Mouse (Mus musculus) CH12.LX (cell line): ENCODE results near the gene Fbln1. TPM values are rescaled to one million over a fixed set of nuclear protein-coding genes. Genes with fewer than 3 reads are reported as not detected.
A peak's percentile ranks its signal among the peaks of the same experiment; 100 is the strongest.

Experiments
- DNase-seq: peaks from one replicate; pipeline ENCODE4 v3.0.0-alpha.2; 2013; ENCODE audit errors: extremely low read depth
- H3K27ac ChIP-seq: 2 replicates; pipeline ENCODE4 v1.5.1; 2012; ENCODE audit warnings: low read depth, mild to moderate bottlenecking, control low read depth, moderate library complexity; ENCODE audit not compliant: insufficient read depth
- H3K27me3 ChIP-seq: replicated peaks from 2 replicates; pipeline ENCODE3; 2012; ENCODE audit warnings: inconsistent platforms
- H3K36me3 ChIP-seq, 2 experiments: replicated peaks in 1 of 2; 2 replicates each; pipeline versions ENCODE3 to v1.6.1; 2012; ENCODE audit warnings: inconsistent platforms in 1 of 2, low read length in 1 of 2, mild to moderate bottlenecking in 1 of 2, mixed read lengths in 1 of 2, moderate library complexity in 1 of 2; ENCODE audit not compliant: control insufficient read depth in 1 of 2, insufficient read depth in 1 of 2
- H3K4me1 ChIP-seq, 2 experiments: 2 replicates each; pipeline ENCODE4 v1.6.1; 2012; ENCODE audit warnings: inconsistent platforms in 1 of 2, moderate library complexity in 1 of 2; ENCODE audit not compliant: insufficient read depth in 2 of 2, control insufficient read depth in 1 of 2
- H3K4me2 ChIP-seq: 2 replicates; pipeline ENCODE4 v1.6.1; 2012; ENCODE audit warnings: low read depth, mild to moderate bottlenecking, control low read depth; ENCODE audit not compliant: poor library complexity, insufficient read depth, severe bottlenecking
- H3K4me3 ChIP-seq, 3 experiments: fragments of 150-350 bp in 1 of 3; sonication (generic) in 1 of 3; replicated peaks in 1 of 3; 2 replicates each; pipeline versions ENCODE3 to v1.5.1; 2011 to 2012; ENCODE audit warnings: low read depth in 2 of 3, low read length in 2 of 3, mild to moderate bottlenecking in 2 of 3, moderate library complexity in 2 of 3, control low read depth in 1 of 3, improper control_type of control experiment in 1 of 3, inconsistent platforms in 1 of 3, mixed read lengths in 1 of 3; ENCODE audit not compliant: poor library complexity in 1 of 3
- H3K79me2 ChIP-seq: replicated peaks from 2 replicates; pipeline ENCODE4 v1.6.1; 2012; ENCODE audit warnings: mild to moderate bottlenecking, moderate library complexity; ENCODE audit not compliant: control insufficient read depth, poor library complexity, insufficient read depth, severe bottlenecking; ENCODE audit errors: extremely low read depth
- H3K9ac ChIP-seq: 2 replicates; pipeline ENCODE4 v1.6.1; 2012; ENCODE audit warnings: low read depth, mild to moderate bottlenecking, control low read depth, moderate library complexity; ENCODE audit not compliant: insufficient read depth
- H3K9me3 ChIP-seq: replicated peaks from 2 replicates; pipeline ENCODE3; 2012; ENCODE audit warnings: low read length, inconsistent platforms, mixed read lengths
- BHLHE40 ChIP-seq: IDR thresholded peaks from 2 replicates; pipeline ENCODE4 v1.6.1; 2011; ENCODE audit warnings: mild to moderate bottlenecking, low read depth, low read length, improper control_type of control experiment
- CHD1 ChIP-seq: IDR thresholded peaks from 2 replicates; pipeline ENCODE4 v1.6.1; 2012; ENCODE audit warnings: low read depth, low read length, improper control_type of control experiment, inconsistent platforms
- CHD2 ChIP-seq: IDR thresholded peaks from 2 replicates; pipeline ENCODE4 v1.6.1; 2011; ENCODE audit warnings: low read length, improper control_type of control experiment
- CTCF ChIP-seq, 2 experiments: IDR thresholded peaks in 1 of 2; conservative IDR thresholded peaks in 1 of 2; 2 replicates each; pipeline ENCODE4 v1.5.1; 2011 to 2012; ENCODE audit warnings: low read depth in 2 of 2, low read length in 2 of 2, improper control_type of control experiment in 1 of 2, inconsistent platforms in 1 of 2, mild to moderate bottlenecking in 1 of 2, moderate library complexity in 1 of 2
- ELF1 ChIP-seq: IDR thresholded peaks from 2 replicates; pipeline ENCODE4 v1.6.1; 2014; ENCODE audit warnings: low read depth, mild to moderate bottlenecking, inconsistent platforms, low read length, improper control_type of control experiment
- EP300 ChIP-seq: IDR thresholded peaks from 2 replicates; pipeline ENCODE4 v1.6.1; 2011; ENCODE audit warnings: low read length, improper control_type of control experiment
- ETS1 ChIP-seq: conservative IDR thresholded peaks from 2 replicates; pipeline ENCODE4 v1.6.1; 2012; ENCODE audit warnings: low read depth, mild to moderate bottlenecking, inconsistent platforms, low read length, improper control_type of control experiment, moderate library complexity
- GABPA ChIP-seq: IDR thresholded peaks from 2 replicates; pipeline ENCODE4 v1.6.1; 2012; ENCODE audit warnings: low read depth, low read length, improper control_type of control experiment, inconsistent platforms; ENCODE audit not compliant: insufficient replicate concordance
- JUND ChIP-seq: conservative IDR thresholded peaks from 2 replicates; pipeline ENCODE4 v1.6.1; 2011; ENCODE audit warnings: low read depth, low read length, improper control_type of control experiment
- KAT2A ChIP-seq: IDR thresholded peaks from 2 replicates; pipeline ENCODE4 v1.6.1; 2012; ENCODE audit warnings: low read length, improper control_type of control experiment, inconsistent platforms; ENCODE audit not compliant: insufficient replicate concordance
- MAFK ChIP-seq: IDR thresholded peaks from 2 replicates; pipeline ENCODE4 v1.6.1; 2011; ENCODE audit warnings: low read length, improper control_type of control experiment; ENCODE audit not compliant: insufficient replicate concordance
- MAZ ChIP-seq: IDR thresholded peaks from 2 replicates; pipeline ENCODE4 v1.6.1; 2012; ENCODE audit warnings: low read depth, mild to moderate bottlenecking, inconsistent platforms, low read length, improper control_type of control experiment, moderate library complexity
- MEF2A ChIP-seq: IDR thresholded peaks from 2 replicates; pipeline ENCODE4 v1.6.1; 2014; ENCODE audit warnings: low read depth, mild to moderate bottlenecking, inconsistent platforms, low read length, improper control_type of control experiment, borderline replicate concordance
- MYC ChIP-seq: IDR thresholded peaks from 2 replicates; pipeline ENCODE4 v1.6.1; 2011; ENCODE audit warnings: low read depth, mild to moderate bottlenecking, improper control_type of control experiment, low read length
- POLR2AphosphoS2 ChIP-seq: IDR thresholded peaks from 2 replicates; pipeline ENCODE4 v1.6.1; 2011; ENCODE audit warnings: low read depth, low read length, improper control_type of control experiment
- RAD21 ChIP-seq: IDR thresholded peaks from 2 replicates; pipeline ENCODE4 v1.6.1; 2011; ENCODE audit warnings: low read depth, mild to moderate bottlenecking, low read length, improper control_type of control experiment, moderate library complexity
- RCOR1 ChIP-seq: conservative IDR thresholded peaks from 2 replicates; pipeline ENCODE4 v1.6.1; 2012; ENCODE audit warnings: low read depth, mild to moderate bottlenecking, inconsistent platforms, low read length, improper control_type of control experiment
- SMC3 ChIP-seq: IDR thresholded peaks from 2 replicates; pipeline ENCODE4 v1.6.1; 2011; ENCODE audit warnings: low read depth, low read length, improper control_type of control experiment
- TBP ChIP-seq: conservative IDR thresholded peaks from 2 replicates; pipeline ENCODE4 v1.6.1; 2011; ENCODE audit warnings: low read depth, low read length, improper control_type of control experiment
- UBTF ChIP-seq: IDR thresholded peaks from 2 replicates; pipeline ENCODE4 v1.6.1; 2012; ENCODE audit warnings: low read depth, mild to moderate bottlenecking, inconsistent platforms, low read length, improper control_type of control experiment, moderate library complexity
- USF2 ChIP-seq: conservative IDR thresholded peaks from 2 replicates; pipeline ENCODE4 v1.6.1; 2011; ENCODE audit warnings: low read depth, low read length, improper control_type of control experiment
- ZC3H11A ChIP-seq: IDR thresholded peaks from 2 replicates; pipeline ENCODE4 v1.6.1; 2012; ENCODE audit warnings: low read depth, mild to moderate bottlenecking, inconsistent platforms, low read length, improper control_type of control experiment
- ZKSCAN1 ChIP-seq: IDR thresholded peaks from 2 replicates; pipeline ENCODE4 v1.6.1; 2012; ENCODE audit warnings: low read depth, inconsistent platforms, low read length, improper control_type of control experiment, borderline replicate concordance
- ZMIZ1 ChIP-seq: IDR thresholded peaks from 2 replicates; pipeline ENCODE4 v1.6.1; 2012; ENCODE audit warnings: low read depth, mild to moderate bottlenecking, inconsistent platforms, low read length, improper control_type of control experiment
- ZNF384 ChIP-seq: IDR thresholded peaks from 2 replicates; pipeline ENCODE4 v1.6.1; 2012; ENCODE audit warnings: low read depth, low read length, improper control_type of control experiment, inconsistent platforms
- dilution Hi-C: fragments of 300-500 bp; cut with MboI; formaldehyde crosslinking; loops from 2 replicates; pipeline ENCODE4 v1.14.3; 2020; ENCODE audit warnings: low sequenced_read_pairs; ENCODE audit not compliant: extremely low pct_unique_long_range_greater_than_20kb, extremely low pct_ligation_motif_present
- in situ Hi-C: fragments of 300-500 bp; cut with MboI; formaldehyde crosslinking; loops from 3 replicates; pipeline ENCODE4 v1.14.3; 2019; ENCODE audit warnings: low sequenced_read_pairs, low pct_ligation_motif_present, low pct_unique_long_range_greater_than_20kb, mixed read lengths
- polyA plus RNA-seq: library from polyadenylated mRNA; unstranded; fragments of >175 nt; gene quantifications from 2 replicates; pipeline ENCODE4 v1.2.1, GENCODE M21; 2012; ENCODE audit warnings: low read depth; ENCODE audit not compliant: insufficient read length
- total RNA-seq, 2 experiments: library from RNA; depleted of rRNA; stranded (reverse); fragments of 300-350 nt in 1 of 2; fragments of >200 nt in 1 of 2; gene quantifications; 2 replicates each; pipeline ENCODE4 v1.2.3; 2012 to 2014

Fbln1 gene
- total and polyA plus RNA-seq, 3 experiments: 1.4 TPM; not detected in 2

DNA sequence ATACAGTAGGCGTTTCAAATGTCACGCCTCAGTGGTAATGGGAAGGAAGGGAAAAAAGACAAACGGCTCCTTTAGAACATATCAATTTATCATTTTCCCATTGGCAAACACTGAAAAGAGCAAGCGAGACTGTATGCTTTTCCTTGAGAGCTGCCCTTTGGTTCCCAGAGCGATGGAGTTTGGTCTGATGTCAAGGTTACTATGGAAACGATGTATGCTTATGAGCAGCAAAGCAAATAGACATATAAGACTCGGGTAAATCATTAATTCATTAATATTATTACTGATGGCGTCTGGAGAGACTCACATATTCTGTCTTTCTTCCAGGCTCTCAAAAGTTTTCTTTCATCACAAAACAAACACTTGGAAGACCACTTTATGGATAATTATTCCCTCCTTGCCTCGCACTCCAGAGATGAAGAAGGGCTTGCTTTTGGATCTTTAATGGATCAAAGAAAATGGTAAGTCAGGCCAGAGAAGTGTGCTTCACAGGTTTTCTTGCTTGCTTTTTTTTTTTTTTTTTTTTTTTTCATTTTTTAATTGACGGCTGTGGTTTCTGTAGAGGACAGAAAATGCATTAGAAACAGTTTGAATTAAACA lies 105.4 kb downstream of the Fbln1 start:
- H3K27me3 ChIP-seq: peaks cover 20% of the 10 kb centered on the region
- no peak overlapping the region for H3K27ac ChIP-seq
- H3K9me3 ChIP-seq: peaks cover 9% of the 10 kb centered on the region
- peaks cover 4 to 10% of the 10 kb centered on the region in 2 experiments for H3K4me1 ChIP-seq
- H3K79me2 ChIP-seq: no peaks in the 10 kb centered on the region
- in situ Hi-C loops: loop anchor here (5.0 kb wide), 1 partner anchor 266 kb away; no protein-coding TSS in a partner anchor
- H3K36me3 ChIP-seq: no peaks in the 10 kb centered on the region
- no peak for DNase-seq
- no peak overlapping the region for H3K9ac ChIP-seq
- dilution Hi-C loops: no loop called here
- no peak for TF ChIP-seq TBP
- TF ChIP-seq, all 38 proteins: peak for 0
- Histone ChIP-seq H3K4me2 (no peak overlapping the region), H3K4me3 (no peak overlapping the region)

DNA sequence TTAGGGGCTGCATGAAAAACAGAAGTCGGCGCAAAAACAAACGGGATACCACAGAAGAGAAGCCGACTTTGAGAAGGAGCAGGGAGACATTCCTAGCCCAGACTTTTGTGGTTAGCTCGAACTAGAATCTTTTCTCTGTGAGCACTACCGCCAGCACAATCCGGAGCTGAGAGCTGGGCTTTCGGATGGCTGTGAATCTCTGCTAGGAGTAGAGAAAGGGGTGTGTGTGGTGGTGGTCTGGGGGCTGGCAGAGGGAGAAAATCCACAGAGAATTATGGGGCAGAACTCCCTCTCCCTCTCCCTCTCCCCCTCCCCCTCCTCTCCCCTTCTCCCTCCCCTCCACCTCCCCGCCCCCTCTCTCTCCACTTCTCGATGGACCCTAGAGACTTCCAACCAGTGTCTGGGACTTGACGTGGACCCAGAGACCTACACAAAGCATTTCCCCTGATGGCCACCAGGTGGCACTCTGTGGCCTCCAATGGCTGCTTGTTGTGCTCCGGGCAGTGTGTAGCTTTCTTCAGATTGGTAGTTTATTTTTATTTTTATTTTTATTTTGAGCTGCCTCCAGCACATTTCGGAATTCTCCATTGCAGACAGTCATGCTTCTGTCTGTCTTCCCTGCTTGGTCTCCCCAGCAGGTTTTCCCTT lies 109.8 kb downstream of the Fbln1 start:
- peak overlapping the region; percentile 33; the same call in 1 of the 2 replicates for H3K4me2 ChIP-seq

GRCm38 (mm10) chr15:85316342-85317140 lies 110.8 kb downstream of the Fbln1 start:
- no peak overlapping the region for H3K9ac ChIP-seq
- TF ChIP-seq SMC3 (no peak), RCOR1 (no peak), KAT2A (no peak), JUND (no peak), MAFK (no peak), MAZ (no peak), CHD2 (no peak), ELF1 (no peak), UBTF (no peak), ZNF384 (no peak), ZMIZ1 (no peak), ZC3H11A (no peak), ETS1 (no peak), POLR2AphosphoS2 (no peak), CTCF (conservative IDR thresholded peaks at IDR 0.05 in 1 of 2, IDR thresholded peaks at IDR 0.05 in 1 of 2; ENCODE audit: low read depth in 2 of 2, low read length in 2 of 2) (no peak), USF2 (no peak)

More for the DNA sequence above, 109.8 kb downstream of the Fbln1 start:
- dilution Hi-C loops (no loop called here), in situ Hi-C loops (no loop called here)
- Histone ChIP-seq H3K4me3 (no peak overlapping the region), H3K27ac (no peak overlapping the region), H3K79me2 (no peaks in the 10 kb centered on the region), H3K36me3 (no peaks in the 10 kb centered on the region), H3K9me3 (no peaks in the 10 kb centered on the region), H3K9ac (no peak overlapping the region), H3K27me3 (peaks cover 20% of the 10 kb centered on the region), H3K4me1 (0 out of 4 replicates have a peak, but pooled peaks cover 0 to 2% of the 10 kb centered on the region in 2 experiments)
- peak; percentile 59 to 89; a peak in 3 of 4 replicates for TF ChIP-seq CTCF (conservative IDR thresholded peaks at IDR 0.05 in 1 of 2, IDR thresholded peaks at IDR 0.05 in 1 of 2; ENCODE audit: low read depth in 2 of 2, low read length in 2 of 2)
- TF ChIP-seq EP300: no peak
- TF ChIP-seq SMC3: peak; percentile 87
- TF ChIP-seq MYC: no peak
- no peak for TF ChIP-seq MEF2A
- no peak for TF ChIP-seq GABPA
- peak; percentile 86 for TF ChIP-seq RAD21
- no peak for TF ChIP-seq BHLHE40
- no peak for TF ChIP-seq CHD1
- TF ChIP-seq ZKSCAN1: no peak
- TF ChIP-seq ZC3H11A: peak; percentile 42; the same call in 1 of the 2 replicates
- no peak for TF ChIP-seq KAT2A
- DNase-seq: peak; percentile 63

More at GRCm38 (mm10) chr15:85316342-85317140, 110.8 kb downstream of the Fbln1 start:
- no peaks in the 10 kb centered on the region for H3K9me3 ChIP-seq
- H3K27ac ChIP-seq: no peak overlapping the region
- H3K4me2 ChIP-seq: no peak overlapping the region
- H3K4me3 ChIP-seq: no peak overlapping the region
- dilution Hi-C loops: no loop called here
- no peaks in the 10 kb centered on the region for H3K36me3 ChIP-seq
- 0 out of 4 replicates have a peak, but pooled peaks cover 0 to 4% of the 10 kb centered on the region in 2 experiments for H3K4me1 ChIP-seq
- H3K79me2 ChIP-seq: no peaks in the 10 kb centered on the region
- H3K27me3 ChIP-seq: peaks cover 20% of the 10 kb centered on the region
- in situ Hi-C loops: no loop called here
- no peak for DNase-seq
